Mouse (Mus musculus): ENCODE data around the gene Itprid2.
"Not testable (repeated sequence)": the region's sequence is repeated elsewhere in the genome, so short reads cannot be mapped to it uniquely, and the experiment has no call there.

Gene Itprid2

GRCm38 (mm10) chr2:79634528-79635400, at the start of gene Itprid2:
TSS of gene Itprid2 (plus strand) at chr2:79635352.
- DNase-seq (ENCODE audit: extremely low read depth, low read depth, low spot score) = peak; percentile 55

GRCm38 (mm10) chr2:79596177-79596576, 39.0 kb upstream of the Itprid2 start:
- DNase-seq (ENCODE audit: extremely low read depth, low read depth, low spot score) = no peak

GRCm38 (mm10) chr2:79597090-79597489, 38.1 kb upstream of the Itprid2 start:
- no peak for DNase-seq (ENCODE audit: extremely low read depth, low read depth, low spot score)

- DNase-seq (ENCODE audit: extremely low read depth, low read depth, low spot score) = not testable (repeated sequence)
These were observed 34.0 kb upstream of the Itprid2 start for GRCm38 (mm10) chr2:79601109-79601508.

GRCm38 (mm10) chr2:79601691-79602116, 33.4 kb upstream of the Itprid2 start:
- DNase-seq (ENCODE audit: extremely low read depth, low read depth, low spot score) = no peak

- DNase-seq (ENCODE audit: extremely low read depth, low read depth, low spot score) = no peak
These were observed 32.8 kb upstream of the Itprid2 start for GRCm38 (mm10) chr2:79602306-79602705.

GRCm38 (mm10) chr2:79603363-79603762, 31.8 kb upstream of the Itprid2 start:
- no peak for DNase-seq (ENCODE audit: extremely low read depth, low read depth, low spot score)

- DNase-seq (ENCODE audit: extremely low read depth, low read depth, low spot score) = no peak
These were observed 29.1 kb upstream of the Itprid2 start for GRCm38 (mm10) chr2:79606033-79606432.

GRCm38 (mm10) chr2:79607181-79607580, 28.0 kb upstream of the Itprid2 start:
- no peak for DNase-seq (ENCODE audit: extremely low read depth, low read depth, low spot score)

GRCm38 (mm10) chr2:79608301-79609074, 26.7 kb upstream of the Itprid2 start:
- no peak for DNase-seq (ENCODE audit: extremely low read depth, low read depth, low spot score)

GRCm38 (mm10) chr2:79610894-79611293, 24.3 kb upstream of the Itprid2 start:
- DNase-seq (ENCODE audit: extremely low read depth, low read depth, low spot score) = no peak

GRCm38 (mm10) chr2:79618145-79618544, 17.0 kb upstream of the Itprid2 start:
- DNase-seq (ENCODE audit: extremely low read depth, low read depth, low spot score) = no peak

- DNase-seq (ENCODE audit: extremely low read depth, low read depth, low spot score) = no peak
These were observed 16.3 kb upstream of the Itprid2 start for GRCm38 (mm10) chr2:79618614-79619568.

- no peak for DNase-seq (ENCODE audit: extremely low read depth, low read depth, low spot score)
These were observed 11.9 kb upstream of the Itprid2 start for GRCm38 (mm10) chr2:79623256-79623655.

- DNase-seq (ENCODE audit: extremely low read depth, low read depth, low spot score) = no peak
These were observed 7.5 kb upstream of the Itprid2 start for GRCm38 (mm10) chr2:79627624-79628023.

GRCm38 (mm10) chr2:79630231-79630630, 4.9 kb upstream of the Itprid2 start:
- no peak for DNase-seq (ENCODE audit: extremely low read depth, low read depth, low spot score)

GRCm38 (mm10) chr2:79635426-79636291, 507 bp downstream of the Itprid2 start:
- DNase-seq (ENCODE audit: extremely low read depth, low read depth, low spot score) = no peak

- no peak for DNase-seq (ENCODE audit: extremely low read depth, low read depth, low spot score)
These were observed 3.8 kb downstream of the Itprid2 start for GRCm38 (mm10) chr2:79638924-79639323.

GRCm38 (mm10) chr2:79646237-79646688, 11.1 kb downstream of the Itprid2 start:
- no peak for DNase-seq (ENCODE audit: extremely low read depth, low read depth, low spot score)

- no peak for DNase-seq (ENCODE audit: extremely low read depth, low read depth, low spot score)
These were observed 11.9 kb downstream of the Itprid2 start for GRCm38 (mm10) chr2:79647094-79647493.
